Mouse (Mus musculus) lung, postnatal 10 days (tissue): Measurements from ENCODE around the gene Soga1.
A peak's percentile ranks its signal among the peaks of the same experiment; 100 is the strongest.

Experiments used
- DNase-seq: peaks from one replicate; pipeline ENCODE4 v3.0.0; 2021

Gene Soga1

DNA sequence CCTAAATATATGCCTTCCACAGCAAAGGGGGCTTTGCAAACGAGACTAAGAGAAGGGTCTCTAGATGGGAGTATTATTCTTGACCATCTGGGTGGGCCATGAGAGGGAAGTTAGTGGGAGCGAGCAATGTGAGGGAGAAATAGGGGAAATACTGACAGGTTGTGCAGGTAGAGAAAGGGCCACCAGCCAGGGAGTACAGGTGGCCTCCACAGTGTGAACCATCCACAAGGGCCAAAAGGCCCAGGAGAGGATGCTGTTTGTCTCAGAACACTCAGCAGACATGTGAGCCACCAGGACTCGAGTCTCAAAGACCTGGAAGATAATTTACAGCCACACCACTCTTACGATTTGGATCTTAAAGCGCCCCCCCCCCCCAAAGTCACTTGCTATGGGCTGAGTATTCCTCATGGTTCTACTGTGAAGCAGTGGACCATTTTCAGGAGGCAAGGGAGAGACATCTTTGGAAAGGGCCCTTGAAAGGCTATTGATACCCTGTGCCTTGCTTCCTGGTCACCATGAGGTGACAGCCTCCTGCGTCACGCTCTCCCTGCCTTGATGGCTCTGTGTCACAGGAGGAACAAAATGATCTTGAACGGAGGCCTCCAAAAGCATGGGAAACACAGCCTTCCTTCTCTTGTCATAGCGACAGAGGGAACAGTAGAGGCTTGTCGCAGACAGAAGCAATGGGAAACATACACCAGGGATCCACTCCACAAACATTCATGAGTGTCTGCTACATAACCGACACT, 18.3 kb downstream of the Soga1 start:
- DNase-seq: no peak

DNA sequence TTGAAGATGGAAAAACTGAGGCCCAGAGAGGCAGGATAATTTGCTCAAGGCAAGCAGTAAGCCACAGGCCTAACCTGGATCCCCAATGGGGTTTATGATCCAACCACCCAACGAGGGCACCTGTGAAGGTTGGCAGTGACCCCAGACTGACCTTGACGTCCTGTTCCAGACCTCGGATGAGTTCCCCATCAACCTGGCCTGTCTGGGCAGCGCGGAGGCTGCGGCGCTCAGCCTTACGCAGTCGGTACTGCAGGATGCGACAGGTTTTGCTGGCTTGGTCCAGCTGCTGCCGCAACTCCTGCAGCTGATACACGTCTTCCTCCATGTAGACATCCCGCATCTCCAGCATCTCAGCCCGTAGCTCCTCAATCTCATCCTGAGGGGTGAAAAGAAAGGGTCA, 19.0 kb downstream of the Soga1 start:
- no peak for DNase-seq

DNA sequence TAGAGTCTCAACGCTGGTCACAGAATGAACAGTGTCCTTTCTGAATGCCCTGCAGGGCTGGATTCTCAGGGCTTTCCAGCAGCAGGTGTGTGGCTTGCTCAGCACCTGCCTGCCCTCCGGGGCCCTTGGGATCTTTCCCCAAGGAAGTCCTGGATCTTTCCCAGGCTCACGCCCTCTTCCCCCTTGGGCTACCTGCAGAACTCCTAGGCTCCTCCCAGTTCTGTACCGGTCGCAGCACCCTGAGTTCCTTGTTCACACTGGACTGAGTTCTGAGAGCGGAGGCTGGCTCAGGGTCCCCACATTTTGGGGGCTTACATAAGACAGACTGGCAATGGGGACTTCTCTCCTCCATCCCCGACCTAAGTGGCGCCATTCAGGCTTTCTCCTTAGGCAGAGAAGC, 19.9 kb downstream of the Soga1 start:
- DNase-seq: no peak

DNA sequence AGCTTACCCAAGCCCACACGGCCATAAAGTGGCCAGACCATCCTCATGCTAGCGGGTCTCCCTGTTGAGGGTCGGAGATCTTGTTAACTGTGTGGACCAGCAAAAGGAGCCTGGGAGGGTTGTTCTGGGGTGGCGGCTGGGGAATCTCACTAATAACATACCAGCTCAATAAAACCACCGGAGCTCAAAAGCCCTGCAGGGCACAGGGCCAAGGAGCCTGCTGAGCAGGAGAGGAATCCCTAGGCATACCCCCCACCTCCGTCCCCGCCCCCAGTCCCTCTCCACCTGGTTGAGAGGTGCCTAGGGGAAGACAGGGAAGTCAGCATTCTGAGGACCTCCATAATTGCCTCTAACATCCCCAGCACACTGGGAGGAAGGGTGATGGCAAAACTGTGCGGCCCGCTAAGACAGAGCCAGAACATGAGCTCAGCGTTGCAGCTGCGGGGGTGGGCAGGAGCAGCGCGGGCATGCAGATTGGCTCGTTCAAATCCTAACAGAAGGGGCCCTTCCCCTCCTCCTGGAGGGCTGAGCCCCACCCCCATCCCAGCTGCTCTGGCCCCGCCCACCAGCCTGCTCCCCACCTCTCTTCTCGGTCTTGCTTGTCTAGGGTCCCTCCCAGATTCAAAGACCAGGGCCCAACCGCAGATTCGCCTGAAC, 20.6 kb downstream of the Soga1 start:
- DNase-seq: peak; percentile 87

DNA sequence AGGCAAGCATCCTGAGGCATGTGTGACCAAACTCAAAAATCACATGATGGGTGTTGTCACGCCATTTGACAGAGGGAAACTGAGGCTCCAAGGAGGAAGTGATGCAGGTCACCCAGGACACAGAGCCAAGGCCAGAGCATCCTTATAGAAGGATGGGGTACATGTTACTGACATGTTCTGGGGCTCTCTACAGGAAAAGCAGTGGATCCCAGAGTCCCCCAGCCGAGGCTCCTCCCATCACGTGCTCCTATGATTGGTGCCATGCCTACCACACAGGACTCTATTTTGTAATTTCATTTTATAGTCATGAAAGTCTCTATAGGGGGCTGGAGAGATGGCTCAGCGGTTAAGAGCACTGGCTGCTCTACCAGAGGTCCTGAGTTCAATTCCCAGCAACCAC, 21.3 kb downstream of the Soga1 start:
- DNase-seq: no peak

DNA sequence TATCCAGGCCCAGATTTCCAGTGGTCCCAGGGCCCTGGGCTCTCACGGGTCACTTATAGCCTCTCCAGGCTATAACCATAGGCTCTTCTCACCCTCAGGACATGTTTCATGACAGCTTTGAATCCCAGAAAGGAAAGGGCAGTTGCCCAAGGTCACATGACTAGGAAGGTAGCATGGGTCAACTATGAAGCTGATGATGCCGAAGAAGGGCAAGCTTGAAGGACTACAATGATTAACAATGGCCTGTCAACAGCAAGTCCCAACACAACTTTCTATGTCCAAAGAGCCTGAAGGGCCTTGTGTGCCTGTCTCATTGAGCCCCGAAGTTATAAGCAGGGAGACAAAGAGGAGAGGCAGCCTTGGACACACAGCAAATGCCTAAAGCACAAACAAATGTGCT, 21.9 kb downstream of the Soga1 start:
- DNase-seq: no peak

DNA sequence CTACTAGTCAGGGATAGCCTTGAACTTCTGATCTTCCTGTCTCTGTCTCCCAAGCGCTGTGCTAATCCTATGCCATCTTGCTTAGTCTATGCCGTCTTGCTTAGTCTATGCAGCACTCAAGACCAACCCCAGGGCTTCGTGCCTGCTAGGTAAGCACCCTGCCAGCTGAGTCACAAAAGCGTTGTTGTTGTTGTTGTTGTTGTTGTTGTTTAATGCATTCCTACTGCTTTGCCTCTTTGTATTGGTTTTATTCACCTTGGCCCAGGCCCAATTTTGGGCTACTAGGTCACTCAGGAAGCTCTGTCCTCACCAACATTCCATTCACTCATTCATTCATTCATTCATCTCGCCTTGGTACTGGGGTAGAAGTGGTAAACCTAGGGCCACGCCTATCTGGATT, 23.3 kb downstream of the Soga1 start:
- no peak for DNase-seq

DNA sequence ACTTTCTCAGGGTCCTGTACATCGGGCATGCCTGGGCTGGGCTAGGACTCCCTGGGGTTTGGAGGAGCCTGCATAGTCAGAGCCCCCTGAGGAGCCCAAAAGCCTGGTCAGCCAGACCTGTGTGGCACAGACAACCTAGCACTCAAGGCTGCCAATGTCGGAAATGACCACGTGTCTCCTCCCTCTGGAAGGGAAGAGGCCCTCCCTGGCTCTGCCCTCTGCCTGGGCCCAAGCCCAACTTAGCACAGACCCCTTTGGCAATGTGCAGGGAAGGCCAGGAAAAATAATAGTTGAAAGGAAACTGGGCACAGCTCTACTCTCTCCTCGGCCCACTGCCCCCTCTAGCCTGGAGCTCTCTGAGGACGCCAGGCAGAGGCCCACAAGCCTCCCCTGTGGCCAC, 24.2 kb downstream of the Soga1 start:
- peak; percentile 74 for DNase-seq

DNA sequence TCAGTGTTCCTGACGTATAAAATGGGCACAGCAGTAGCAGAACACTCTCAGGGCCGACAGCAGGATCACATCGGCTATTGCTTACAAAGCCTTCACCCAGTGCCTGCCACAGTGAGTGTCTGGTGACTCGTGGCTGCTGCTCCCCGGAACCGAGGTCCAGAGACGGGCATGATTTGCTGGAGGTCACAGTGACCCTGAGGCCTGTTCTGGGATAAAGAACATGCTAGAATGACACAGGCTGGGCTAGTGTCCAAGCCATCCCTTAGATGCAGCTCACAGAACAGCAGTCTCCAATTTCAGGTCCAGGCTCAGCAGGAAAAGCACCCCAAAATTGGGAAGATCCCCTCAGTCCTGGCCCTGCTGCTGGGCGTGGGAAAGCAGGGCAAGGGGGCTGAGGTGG, 24.8 kb downstream of the Soga1 start:
- peak; percentile 87 for DNase-seq

DNA sequence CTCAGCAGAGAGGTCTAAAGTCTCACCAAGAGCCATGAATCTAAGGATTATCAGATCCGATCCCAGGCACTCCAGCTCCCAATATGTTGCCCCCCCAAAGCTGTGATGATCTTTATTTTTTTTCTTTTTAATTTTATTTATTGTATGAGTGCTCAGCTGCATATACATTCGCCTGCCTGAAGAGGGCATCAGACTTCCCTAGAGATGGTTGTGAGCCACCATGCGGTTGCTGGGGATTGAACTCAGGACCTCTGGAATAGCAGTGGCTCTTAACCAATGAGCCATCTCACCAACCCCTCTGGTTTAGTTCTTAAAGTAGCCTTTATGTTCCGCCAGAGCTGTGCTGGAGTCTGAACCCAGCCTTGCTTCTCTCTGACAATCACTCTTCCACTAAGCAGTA, 25.3 kb downstream of the Soga1 start:
- no peak for DNase-seq

DNA sequence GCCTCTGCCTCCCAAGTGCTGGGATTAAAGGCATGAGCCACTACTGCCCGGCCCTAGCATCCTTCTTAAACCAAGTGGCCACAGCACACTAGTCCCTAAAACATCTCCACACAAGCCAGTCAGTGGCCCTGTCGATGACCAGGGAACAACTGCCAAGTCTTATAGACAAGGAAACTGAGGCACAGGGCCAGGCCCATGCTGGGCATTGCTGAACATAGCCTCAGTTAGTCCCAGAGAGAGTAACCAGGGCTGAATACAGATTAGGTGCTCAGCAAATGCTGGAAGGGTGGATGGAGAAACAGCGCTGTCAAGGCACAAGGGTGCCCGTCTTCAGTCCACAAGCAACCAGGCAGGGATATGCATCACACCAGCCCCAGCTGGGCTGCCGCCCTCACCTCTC, 25.9 kb downstream of the Soga1 start:
- no peak for DNase-seq

DNA sequence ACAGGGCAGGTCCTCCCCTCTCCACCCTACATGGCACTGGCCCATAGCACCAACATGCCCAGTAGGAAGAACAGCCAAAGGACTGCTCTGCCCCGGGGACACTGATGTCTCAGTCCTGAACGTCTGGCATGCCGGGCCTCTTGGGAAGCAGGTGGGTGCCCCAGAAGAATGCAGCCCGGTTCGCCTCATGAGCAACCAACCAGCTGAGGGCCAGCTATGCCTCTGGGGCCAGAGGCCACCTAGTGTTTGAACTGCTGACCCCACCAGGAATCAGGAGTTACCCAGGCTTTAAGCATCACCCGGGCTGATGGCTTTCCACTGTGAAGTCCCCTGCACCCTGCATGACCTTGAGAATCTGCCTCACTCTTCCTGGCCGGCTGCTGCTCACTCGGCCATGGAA, 26.6 kb downstream of the Soga1 start:
- no peak for DNase-seq

DNA sequence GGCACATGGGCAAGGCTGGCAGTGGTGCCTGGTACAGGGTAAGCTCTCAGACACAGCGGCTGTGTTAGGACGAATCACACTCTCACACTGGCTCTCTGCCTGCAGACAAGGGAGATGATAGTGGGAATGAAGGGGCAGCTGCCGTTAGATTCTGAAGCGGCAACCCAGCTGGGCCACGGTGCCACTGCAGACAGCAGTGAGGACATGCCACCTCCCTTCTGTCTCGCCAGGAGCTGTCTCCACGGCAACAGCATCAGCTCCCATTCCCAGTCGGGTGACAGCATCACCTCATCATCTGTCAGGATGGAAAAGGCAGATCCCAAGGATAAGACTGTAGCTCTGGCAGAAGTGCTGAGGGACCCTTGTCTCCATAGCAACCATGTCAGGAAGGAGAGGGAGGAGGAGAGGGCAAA, 29.2 kb downstream of the Soga1 start:
- peak; percentile 52 for DNase-seq

DNA sequence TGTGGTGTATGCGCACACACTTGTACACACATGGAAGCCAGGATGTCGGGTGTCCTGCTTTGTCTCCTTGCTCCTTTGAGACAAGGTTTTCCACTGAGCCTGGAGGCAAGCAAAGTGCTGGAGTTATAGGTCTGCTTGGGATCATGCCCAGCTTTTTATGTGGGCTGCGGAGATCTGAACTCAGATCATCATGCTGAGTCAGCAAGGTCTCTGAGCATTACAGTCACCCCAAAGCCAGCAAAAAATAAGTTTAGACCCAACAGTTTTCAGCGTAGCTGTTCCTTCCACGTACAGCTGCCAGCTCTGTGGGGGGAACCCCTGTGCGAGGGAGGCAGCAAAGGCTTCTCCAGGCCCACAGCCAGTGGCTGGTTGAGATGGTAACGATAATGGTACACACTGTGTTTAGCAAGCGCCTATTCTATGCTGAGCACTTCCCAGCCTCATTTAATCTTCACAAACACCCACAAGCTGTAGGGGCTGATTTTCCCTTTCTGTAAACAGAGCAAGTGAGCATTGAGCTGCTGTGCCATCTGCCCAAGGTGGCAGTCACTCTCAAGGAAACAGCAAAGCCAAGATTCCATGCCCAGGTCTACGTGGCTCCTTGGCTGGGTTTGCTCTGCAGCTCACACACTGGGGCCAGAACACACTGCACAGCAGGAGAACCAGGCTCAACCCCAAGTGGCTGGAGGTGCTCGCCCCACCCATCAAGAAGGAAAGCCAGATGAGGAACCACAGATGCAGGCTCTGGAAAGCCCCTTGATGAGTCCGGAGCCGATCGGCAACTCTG, 30.5 kb downstream of the Soga1 start:
- no peak for DNase-seq

DNA sequence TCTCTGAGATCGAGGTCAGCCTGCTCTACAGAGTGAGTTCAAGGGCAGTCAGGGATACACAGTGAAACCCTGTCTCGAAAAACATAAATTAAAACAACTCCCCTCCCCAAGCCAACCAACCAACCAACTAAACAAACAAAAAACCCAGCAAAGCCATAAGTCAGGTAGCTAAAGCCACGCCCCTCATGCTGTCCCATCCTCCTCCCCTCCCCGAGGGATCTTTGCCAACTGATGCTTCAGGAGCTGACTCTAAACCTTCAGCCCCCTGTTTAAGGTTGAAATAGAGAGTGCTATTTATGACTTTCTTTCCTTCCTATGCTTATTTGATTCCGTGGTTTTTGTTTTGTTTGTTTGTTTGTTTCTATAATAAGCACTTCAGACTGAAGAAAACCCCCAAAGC, 32.1 kb downstream of the Soga1 start:
- DNase-seq: no peak

DNA sequence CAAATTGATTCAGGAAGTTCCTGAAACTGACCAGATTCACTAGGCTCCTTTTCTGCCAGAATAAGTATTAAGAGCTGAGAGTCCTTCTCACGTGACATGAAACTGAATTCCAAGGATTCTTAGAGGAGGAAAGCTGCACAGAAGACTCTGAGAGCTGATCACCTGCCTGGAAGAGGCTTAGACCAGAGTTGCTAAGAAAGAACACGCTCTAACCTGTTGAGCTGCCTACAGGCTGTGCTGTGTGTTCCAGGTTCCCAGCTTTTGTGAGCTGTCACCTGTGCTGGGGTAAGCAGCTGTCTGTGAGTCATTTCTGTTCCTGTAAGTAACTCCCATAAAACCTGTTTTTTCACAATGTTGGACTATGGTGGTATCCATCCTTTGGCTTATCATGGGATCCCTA, 33.1 kb downstream of the Soga1 start:
- DNase-seq: no peak

DNA sequence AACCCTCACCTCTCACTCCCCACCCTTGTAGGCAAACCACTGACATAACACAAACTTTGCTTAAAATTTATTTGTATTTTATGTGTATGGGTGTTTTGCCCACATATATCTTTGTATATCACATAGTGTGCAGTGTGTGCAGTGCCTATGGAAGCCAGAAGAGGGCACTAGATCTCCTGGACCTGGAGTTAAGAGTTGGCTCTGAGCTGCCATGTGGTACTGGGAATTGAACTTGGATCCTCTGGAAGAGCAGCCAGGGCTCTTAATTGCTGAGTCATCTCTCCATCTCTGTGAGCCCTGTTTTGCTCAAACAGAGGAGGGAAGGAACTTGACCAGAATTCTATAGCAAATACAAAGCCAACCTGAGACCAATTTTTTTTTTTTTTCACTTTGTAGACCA, 35.1 kb downstream of the Soga1 start:
- DNase-seq: peak; percentile 38

DNA sequence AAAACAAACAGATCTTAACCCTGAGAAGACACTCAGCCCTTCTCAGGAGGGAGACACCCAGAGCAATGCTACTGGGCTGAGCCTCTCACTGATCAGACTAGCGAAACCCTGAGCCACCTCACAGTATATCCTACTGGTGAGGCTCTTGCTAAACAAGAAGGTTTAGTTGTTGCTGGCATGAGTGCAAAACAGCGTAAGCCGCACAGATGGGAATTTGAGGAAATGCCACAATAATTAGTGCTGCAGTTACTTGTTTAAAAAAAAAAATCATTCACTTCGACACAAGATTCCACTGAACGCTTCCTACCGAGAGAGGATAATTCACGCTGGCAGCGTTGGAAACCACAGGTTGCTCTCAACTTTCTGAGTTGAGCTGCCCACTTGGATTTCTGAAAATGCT, 35.5 kb downstream of the Soga1 start:
- no peak for DNase-seq

DNA sequence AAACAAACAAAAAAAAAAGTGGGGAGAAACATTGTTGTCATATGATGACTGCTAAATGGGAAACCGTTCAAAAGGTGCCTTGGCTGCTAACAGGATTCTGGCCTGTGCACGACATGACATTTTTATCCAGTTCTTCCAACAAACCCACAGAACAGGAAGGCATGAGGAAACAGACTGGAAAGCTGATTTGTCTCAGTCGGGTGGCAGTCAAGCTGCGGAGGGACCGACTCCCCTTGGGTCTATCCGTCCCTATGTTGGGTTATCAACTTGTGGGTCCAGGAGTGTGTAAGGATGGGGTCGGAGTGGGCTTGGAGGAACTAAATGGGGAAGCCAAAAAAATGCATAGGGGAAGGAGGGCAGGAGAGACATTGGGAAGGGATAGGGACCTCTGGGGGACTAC, 37.6 kb downstream of the Soga1 start:
- DNase-seq: no peak

DNA sequence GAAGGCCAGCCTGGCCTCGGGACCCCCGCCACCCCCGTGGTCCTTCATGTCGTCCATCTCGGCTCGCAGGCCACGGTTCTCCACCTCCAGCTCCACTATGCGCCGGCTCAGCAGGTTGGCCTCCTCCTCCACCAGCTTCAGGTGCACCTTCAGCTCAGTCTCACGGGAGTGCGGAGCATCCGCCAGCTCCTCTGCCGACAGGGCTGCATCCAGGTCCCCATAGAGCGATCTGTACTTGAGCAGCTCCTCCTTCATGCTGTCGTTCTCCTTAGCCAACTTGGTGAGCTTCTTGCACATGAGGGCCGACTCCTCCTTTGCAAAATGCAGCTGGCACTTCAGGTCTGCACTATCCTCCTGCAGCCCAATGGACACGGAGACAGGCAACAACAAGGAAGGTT, 38.4 kb downstream of the Soga1 start:
- DNase-seq: no peak

DNA sequence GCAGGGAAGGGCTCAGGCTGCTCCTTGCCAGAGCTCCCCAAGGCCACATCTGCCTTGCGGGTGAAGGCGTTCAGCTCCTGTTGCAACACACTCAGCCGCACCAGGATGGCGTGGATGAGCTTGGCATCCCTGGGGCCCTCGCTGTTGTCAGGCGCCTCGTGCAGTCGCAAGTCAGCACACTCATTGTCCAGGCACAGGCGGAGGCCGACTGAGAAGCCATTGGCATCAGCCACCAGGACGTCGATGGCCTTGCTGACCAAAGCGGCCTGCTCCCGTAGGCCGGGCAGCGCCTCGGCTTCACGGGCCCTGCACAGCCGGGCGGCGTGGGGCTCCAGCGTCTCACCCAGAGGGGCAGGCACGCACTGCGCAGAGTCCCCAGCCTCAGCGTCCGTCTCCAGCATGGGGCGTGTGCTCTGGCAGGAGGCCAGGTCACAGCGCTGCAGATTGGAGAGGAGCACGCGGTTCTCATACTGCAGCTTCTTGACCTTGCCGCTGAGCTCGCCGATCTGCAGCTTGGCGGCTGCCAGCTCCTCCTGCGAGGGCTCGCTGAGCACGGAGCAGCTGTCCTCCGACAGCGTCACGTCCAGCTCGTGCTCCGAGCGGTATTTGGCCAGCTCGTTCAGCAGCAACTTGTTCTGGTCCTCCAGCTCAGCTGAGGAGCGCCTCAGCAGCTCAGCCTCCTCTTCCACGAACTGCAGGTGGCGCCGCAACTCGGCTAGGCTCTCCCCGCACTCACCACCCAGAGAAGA, 39.0 kb downstream of the Soga1 start:
- peak; percentile 79 for DNase-seq

DNA sequence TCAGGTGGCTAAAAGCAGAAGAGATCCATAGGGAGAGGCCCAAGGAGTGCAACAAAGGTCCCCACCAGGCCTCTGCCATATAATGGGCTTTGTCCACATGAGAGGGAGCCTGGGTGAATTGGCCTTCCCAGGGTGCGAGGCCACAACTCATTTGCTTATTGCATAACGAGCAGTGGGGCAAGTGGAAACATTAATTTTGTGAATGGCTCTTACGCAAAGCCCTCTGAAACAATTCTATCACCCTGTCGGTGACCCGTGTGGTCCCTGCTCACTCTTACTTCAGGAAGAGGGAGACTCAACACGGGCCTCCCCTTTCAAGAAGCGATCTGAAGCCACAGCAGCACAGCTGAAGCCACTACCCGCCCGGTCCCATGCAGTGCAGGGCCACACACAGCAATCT, 41.8 kb downstream of the Soga1 start:
- no peak for DNase-seq

DNA sequence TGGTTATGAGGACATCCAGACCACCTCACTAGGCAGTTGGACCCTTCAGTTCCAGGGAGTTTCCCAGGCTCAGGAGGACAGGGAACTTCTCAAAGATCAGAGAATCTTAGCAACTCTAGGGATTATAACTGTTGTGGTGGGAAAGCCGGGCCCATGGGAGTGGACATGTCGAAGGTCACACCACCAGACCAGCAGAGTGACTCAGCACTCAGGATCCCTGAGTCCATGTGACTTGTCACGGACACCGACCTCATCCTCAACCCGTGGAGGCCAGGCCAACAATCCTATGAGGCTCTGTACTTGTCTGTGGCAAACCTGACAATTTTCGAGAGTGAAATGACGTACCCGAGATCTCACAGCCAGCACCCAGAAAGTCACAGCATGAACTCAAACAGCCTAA, 42.7 kb downstream of the Soga1 start:
- peak; percentile 45 for DNase-seq
